Mouse (Mus musculus) ES-E14 (cell line): Measurements from ENCODE around the gene Scg5.

Source experiments
- HCFC1 ChIP-seq: IDR thresholded peaks from 2 replicates; pipeline ENCODE4 v1.6.1; 2012; ENCODE audit warnings: low read length, inconsistent platforms, borderline replicate concordance; ENCODE audit not compliant: insufficient read depth
- MAFK ChIP-seq: IDR thresholded peaks from 2 replicates; pipeline ENCODE4 v1.6.1; 2014; ENCODE audit warnings: mild to moderate bottlenecking, low read depth, low read length, inconsistent platforms; ENCODE audit not compliant: insufficient read depth
- ZC3H11A ChIP-seq: IDR thresholded peaks from 2 replicates; pipeline ENCODE4 v1.6.1; 2012; ENCODE audit warnings: low read depth, mild to moderate bottlenecking, inconsistent platforms, low read length, borderline replicate concordance
- ZNF384 ChIP-seq: IDR thresholded peaks from 2 replicates; pipeline ENCODE4 v1.6.1; 2012; ENCODE audit warnings: low read depth, low read length, inconsistent platforms

GRCm38 (mm10) chr2:113749721-113750120, 79.2 kb downstream of the Scg5 start:
- TF ChIP-seq ZNF384 (no peak), MAFK (no peak), ZC3H11A (no peak), HCFC1 (no peak)
